Mouse (Mus musculus) intestine, postnatal 0 days (tissue): ENCODE measurements around the gene Ccdc159. TPM values are rescaled to one million over a fixed set of nuclear protein-coding genes. Genes with fewer than 3 reads are reported as not detected.
A peak's percentile ranks its signal among the peaks of the same experiment; 100 is the strongest.

Source experiments
- ATAC-seq: fragments of 200-750 bp; cut with Nextera tagmentation; 2 replicates; pipeline ENCODE4 v1.8.0; 2017; ENCODE audit warnings: mild to moderate bottlenecking, moderate TSS enrichment, moderate library complexity
- H3K27ac ChIP-seq: fragments of 300-500 bp; sonication (generic); 2 replicates; pipeline ENCODE4 v1.5.1; 2014; ENCODE audit warnings: mild to moderate bottlenecking, low read depth, low read length, moderate library complexity
- H3K27me3 ChIP-seq: fragments of 300-500 bp; sonication (generic); replicated peaks from 2 replicates; pipeline ENCODE4 v1.6.1; 2014; ENCODE audit warnings: low read length, mixed read lengths; ENCODE audit not compliant: control insufficient read depth, insufficient read depth
- H3K36me3 ChIP-seq: fragments of 300-500 bp; sonication (generic); 2 replicates; pipeline ENCODE4 v1.6.1; 2014; ENCODE audit warnings: mild to moderate bottlenecking, moderate library complexity; ENCODE audit not compliant: control insufficient read depth, insufficient read depth
- H3K4me1 ChIP-seq: fragments of 300-500 bp; sonication (generic); replicated peaks from 2 replicates; pipeline ENCODE4 v1.6.1; 2014; ENCODE audit warnings: antibody characterized with exemption, low read length, mixed read lengths; ENCODE audit not compliant: control insufficient read depth, insufficient read depth
- H3K4me2 ChIP-seq: fragments of 300-500 bp; sonication (generic); replicated peaks from 2 replicates; pipeline ENCODE4 v1.6.1; 2014; ENCODE audit warnings: low read depth, mild to moderate bottlenecking, moderate library complexity
- H3K4me3 ChIP-seq: fragments of 300-500 bp; sonication (generic); 2 replicates; pipeline ENCODE4 v1.5.1; 2014; ENCODE audit warnings: low read depth, low read length
- H3K9ac ChIP-seq: fragments of 300-500 bp; sonication (generic); 2 replicates; pipeline ENCODE4 v1.6.1; 2014; ENCODE audit warnings: mild to moderate bottlenecking, low read depth, low read length
- H3K9me3 ChIP-seq: fragments of 300-500 bp; sonication (generic); 2 replicates; pipeline ENCODE4 v1.6.1; 2016; ENCODE audit warnings: mixed run types; ENCODE audit not compliant: control insufficient read depth
- CTCF ChIP-seq: sonication (generic); IDR thresholded peaks from 2 replicates; pipeline ENCODE4 v1.5.1; 2016; ENCODE audit warnings: low read depth, mild to moderate bottlenecking, control low read depth, antibody characterized with exemption, moderate library complexity
- WGBS: fragments of 180-500 bp; shearing (Covaris S2); extraction: QIAGEN DNeasy Blood & Tissue Kit; methylation state at CpG from one replicate; pipeline ENCODE4 v1.1.7; 2014; 5-methylcytosine and 5-hydroxymethylcytosine counted together
- polyA plus RNA-seq: library from polyadenylated mRNA; unstranded; fragments of >200 nt; fragmentation: Nextera tagmentation; extraction: Ambion mirVana; gene quantifications from 2 replicates; pipeline ENCODE4 v1.2.1, GENCODE M21; 2015

Gene Ccdc159
- polyA plus RNA-seq, 1 experiment from 2014 or later = 0.63 TPM

GRCm38 (mm10) chr9:21948146-21948545, 20.9 kb downstream of the Ccdc159 start:
- no peaks in the 10 kb centered on the region; the same call in 1 of the 2 replicates for H3K4me1 ChIP-seq
- WGBS = 48% methylated on average over 8 of the region's 8 CpGs

GRCm38 (mm10) chr9:21948790-21949189, 21.5 kb downstream of the Ccdc159 start:
- Histone ChIP-seq H3K9me3 (no peaks in the 10 kb centered on the region), H3K27me3 (peaks cover 3% of the 10 kb centered on the region; the same call in 1 of the 2 replicates), H3K4me2 (no peak overlapping the region), H3K27ac (no peak overlapping the region), H3K4me1 (no peaks in the 10 kb centered on the region; the same call in 1 of the 2 replicates), H3K4me3 (no peak overlapping the region), H3K9ac (no peak overlapping the region), H3K36me3 (no peaks in the 10 kb centered on the region)
- WGBS = 66% methylated on average over 6 of the region's 6 CpGs
- ATAC-seq = no peak
- TF ChIP-seq CTCF = no peak

More at GRCm38 (mm10) chr9:21948146-21948545, 20.9 kb downstream of the Ccdc159 start:
- H3K4me3 ChIP-seq = no peak overlapping the region
- H3K4me2 ChIP-seq = no peak overlapping the region
- TF ChIP-seq CTCF = no peak
- ATAC-seq = no peak
- H3K36me3 ChIP-seq = no peaks in the 10 kb centered on the region
- H3K9me3 ChIP-seq = no peaks in the 10 kb centered on the region
- H3K27ac ChIP-seq = no peak overlapping the region
- peaks cover 5% of the 10 kb centered on the region; the same call in 1 of the 2 replicates for H3K27me3 ChIP-seq
- H3K9ac ChIP-seq = no peak overlapping the region

GRCm38 (mm10) chr9:21950322-21950721, 23.1 kb downstream of the Ccdc159 start:
- Histone ChIP-seq H3K9ac (no peak overlapping the region), H3K4me2 (no peak overlapping the region), H3K36me3 (no peaks in the 10 kb centered on the region), H3K27me3 (no peaks in the 10 kb centered on the region; the same call in 1 of the 2 replicates), H3K4me3 (no peak overlapping the region), H3K9me3 (no peaks in the 10 kb centered on the region), H3K27ac (no peak overlapping the region), H3K4me1 (no peaks in the 10 kb centered on the region)
- TF ChIP-seq CTCF = no peak
- 16% methylated on average over 11 of the region's 11 CpGs for WGBS
- ATAC-seq = no peak

- H3K9me3 ChIP-seq = no peaks in the 10 kb centered on the region
- no peaks in the 10 kb centered on the region for H3K36me3 ChIP-seq
- TF ChIP-seq CTCF = peak; percentile 59
- no peak overlapping the region for H3K27ac ChIP-seq
- H3K4me1 ChIP-seq = no peaks in the 10 kb centered on the region
- H3K27me3 ChIP-seq = no peaks in the 10 kb centered on the region; the same call in 1 of the 2 replicates
- no peak overlapping the region for H3K9ac ChIP-seq
- H3K4me3 ChIP-seq = no peak overlapping the region
- WGBS = 66% methylated on average over 3 of the region's 3 CpGs
- H3K4me2 ChIP-seq = no peak overlapping the region
- ATAC-seq = no peak
Measured at GRCm38 (mm10) chr9:21951977-21952376, 24.7 kb downstream of the Ccdc159 start.

- Histone ChIP-seq H3K27me3 (no peaks in the 10 kb centered on the region), H3K4me3 (no peak overlapping the region), H3K4me2 (no peak overlapping the region), H3K9ac (no peak overlapping the region), H3K36me3 (no peaks in the 10 kb centered on the region), H3K27ac (no peak overlapping the region), H3K4me1 (no peaks in the 10 kb centered on the region), H3K9me3 (no peaks in the 10 kb centered on the region)
- no peak for TF ChIP-seq CTCF
- ATAC-seq = no peak
- WGBS = 18% methylated on average over 3 of the region's 3 CpGs
Measured at GRCm38 (mm10) chr9:21953600-21953999, 26.3 kb downstream of the Ccdc159 start.

- Histone ChIP-seq H3K9me3 (no peaks in the 10 kb centered on the region), H3K4me2 (peak overlapping the region; percentile 53; the same call in 1 of the 2 replicates), H3K36me3 (no peaks in the 10 kb centered on the region), H3K27me3 (no peaks in the 10 kb centered on the region; the same call in 1 of the 2 replicates), H3K9ac (no peak overlapping the region), H3K4me1 (no peaks in the 10 kb centered on the region), H3K4me3 (no peak overlapping the region), H3K27ac (no peak overlapping the region)
- ATAC-seq = no peak
- WGBS = 59% methylated on average over 3 of the region's 3 CpGs
- TF ChIP-seq CTCF = no peak
Measured at GRCm38 (mm10) chr9:21954635-21955034, 27.4 kb downstream of the Ccdc159 start.

GRCm38 (mm10) chr9:21955225-21955569, 27.9 kb downstream of the Ccdc159 start:
- H3K27ac ChIP-seq = peak overlapping the region; percentile 1; the same call in 1 of the 2 replicates
- peak; percentile 50 for ATAC-seq
- H3K4me2 ChIP-seq = peak overlapping the region; percentile 53
- H3K4me3 ChIP-seq = peak overlapping the region; percentile 67
- no peak overlapping the region for H3K9ac ChIP-seq
- no peaks in the 10 kb centered on the region for H3K9me3 ChIP-seq
- no peaks in the 10 kb centered on the region for H3K36me3 ChIP-seq
- peaks cover under 1% of the 10 kb centered on the region; the same call in 1 of the 2 replicates for H3K27me3 ChIP-seq
- WGBS = under 1% methylated on average over 18 of the region's 18 CpGs
- no peaks in the 10 kb centered on the region for H3K4me1 ChIP-seq
- peak; percentile 62 for TF ChIP-seq CTCF
